Mouse (Mus musculus): ENCODE data around the gene Abca4.
"Not testable (repeated sequence)": the region's sequence is repeated elsewhere in the genome, so short reads cannot be mapped to it uniquely, and the experiment has no call there.

Abca4 gene

GRCm38 (mm10) chr3:122058439-122059198 lies 14.4 kb downstream of the Abca4 start:
- no peak for DNase-seq (ENCODE audit: low spot score in 2 of 2)

- DNase-seq (ENCODE audit: low spot score in 2 of 2), result no peak
These were observed 18.3 kb downstream of the Abca4 start for GRCm38 (mm10) chr3:122062586-122062985.

GRCm38 (mm10) chr3:122064556-122065410 lies 20.5 kb downstream of the Abca4 start:
- no peak for DNase-seq (ENCODE audit: low spot score in 2 of 2)

GRCm38 (mm10) chr3:122071769-122072168 lies 27.5 kb downstream of the Abca4 start:
- DNase-seq (ENCODE audit: low spot score in 2 of 2), result no peak

GRCm38 (mm10) chr3:122072646-122073571 lies 28.7 kb downstream of the Abca4 start:
- DNase-seq (ENCODE audit: low spot score in 2 of 2), result no peak

GRCm38 (mm10) chr3:122073595-122073994 lies 29.4 kb downstream of the Abca4 start:
- no peak for DNase-seq (ENCODE audit: low spot score in 2 of 2)

- no peak for DNase-seq (ENCODE audit: low spot score in 2 of 2)
These were observed 30.1 kb downstream of the Abca4 start for GRCm38 (mm10) chr3:122074334-122074733.

GRCm38 (mm10) chr3:122078141-122078540 lies 33.9 kb downstream of the Abca4 start:
- DNase-seq (ENCODE audit: low spot score in 2 of 2), result peak in 1 of 2 experiments; percentile 32

- no peak for DNase-seq (ENCODE audit: low spot score in 2 of 2)
These were observed 34.9 kb downstream of the Abca4 start for GRCm38 (mm10) chr3:122079172-122079571.

GRCm38 (mm10) chr3:122081634-122082033 lies 37.4 kb downstream of the Abca4 start:
- not testable (repeated sequence) for DNase-seq (ENCODE audit: low spot score in 2 of 2)

- no peak for DNase-seq (ENCODE audit: low spot score in 2 of 2)
These were observed 38.1 kb downstream of the Abca4 start for GRCm38 (mm10) chr3:122082338-122082737.

- no peak for DNase-seq (ENCODE audit: low spot score in 2 of 2)
These were observed 41.1 kb downstream of the Abca4 start for GRCm38 (mm10) chr3:122085157-122085989.

- no peak for DNase-seq (ENCODE audit: low spot score in 2 of 2)
These were observed 43.9 kb downstream of the Abca4 start for GRCm38 (mm10) chr3:122088054-122088681.

- DNase-seq (ENCODE audit: low spot score in 2 of 2), result no peak
These were observed 46.1 kb downstream of the Abca4 start for GRCm38 (mm10) chr3:122090338-122090737.

GRCm38 (mm10) chr3:122099713-122100112 lies 55.5 kb downstream of the Abca4 start:
- DNase-seq (ENCODE audit: low spot score in 2 of 2), result no peak

GRCm38 (mm10) chr3:122102091-122102490 lies 57.8 kb downstream of the Abca4 start:
- DNase-seq (ENCODE audit: low spot score in 2 of 2), result no peak

GRCm38 (mm10) chr3:122103864-122104808 lies 59.9 kb downstream of the Abca4 start:
- peak; percentile 16 to 62 for DNase-seq (ENCODE audit: low spot score in 2 of 2)

- DNase-seq (ENCODE audit: low spot score in 2 of 2), result no peak
These were observed 62.7 kb downstream of the Abca4 start for GRCm38 (mm10) chr3:122106920-122107319.

- no peak for DNase-seq (ENCODE audit: low spot score in 2 of 2)
These were observed 63.5 kb downstream of the Abca4 start for GRCm38 (mm10) chr3:122107643-122108194.
